Mouse (Mus musculus) monocyte, adult 2 months (primary cell): ENCODE results near the gene Cdh20.

Source experiments
- DNase-seq, 2 experiments: peaks; one replicate each; pipeline ENCODE4 v3.0.0; 2022; ENCODE audit warnings: low spot score in 2 of 2, low read depth in 1 of 2

The Cdh20 gene

GRCm38 (mm10) chr1:104768371-104769249 is at the start of gene Cdh20:
Gene Cdh20, plus strand, starts transcription at chr1:104768529.
- no peak for DNase-seq

- DNase-seq: no peak
These were observed 21.5 kb upstream of the Cdh20 start for GRCm38 (mm10) chr1:104746816-104747215.

- no peak for DNase-seq
These were observed 20.9 kb upstream of the Cdh20 start for GRCm38 (mm10) chr1:104747438-104747837.

GRCm38 (mm10) chr1:104754483-104754882 is 13.8 kb upstream of the Cdh20 start:
- DNase-seq: no peak

- no peak for DNase-seq
These were observed 12.4 kb upstream of the Cdh20 start for GRCm38 (mm10) chr1:104755896-104756295.

- no peak for DNase-seq
These were observed 900 bp downstream of the Cdh20 start for GRCm38 (mm10) chr1:104769250-104769607.

- no peak for DNase-seq
These were observed 3.6 kb downstream of the Cdh20 start for GRCm38 (mm10) chr1:104771937-104772336.

- no peak for DNase-seq
These were observed 4.9 kb downstream of the Cdh20 start for GRCm38 (mm10) chr1:104773207-104773606.

GRCm38 (mm10) chr1:104793488-104793887 is 25.2 kb downstream of the Cdh20 start:
- DNase-seq: no peak

GRCm38 (mm10) chr1:104796146-104796545 is 27.8 kb downstream of the Cdh20 start:
- DNase-seq: no peak

- DNase-seq: no peak
These were observed 28.8 kb downstream of the Cdh20 start for GRCm38 (mm10) chr1:104797139-104797538.

GRCm38 (mm10) chr1:104804746-104805145 is 36.4 kb downstream of the Cdh20 start:
- no peak for DNase-seq

- DNase-seq: no peak
These were observed 38.9 kb downstream of the Cdh20 start for GRCm38 (mm10) chr1:104807214-104807613.

GRCm38 (mm10) chr1:104817510-104817909 is 49.2 kb downstream of the Cdh20 start:
- no peak for DNase-seq

- DNase-seq: no peak
These were observed 59.8 kb downstream of the Cdh20 start for GRCm38 (mm10) chr1:104828106-104828505.

GRCm38 (mm10) chr1:104838206-104838915 is 70.0 kb downstream of the Cdh20 start:
- no peak for DNase-seq

- no peak for DNase-seq
These were observed 70.7 kb downstream of the Cdh20 start for GRCm38 (mm10) chr1:104839051-104839450.

- DNase-seq: no peak
These were observed 80.1 kb downstream of the Cdh20 start for GRCm38 (mm10) chr1:104848256-104848919.

GRCm38 (mm10) chr1:104848920-104849272 is 80.6 kb downstream of the Cdh20 start:
- DNase-seq: no peak

GRCm38 (mm10) chr1:104877384-104877783 is 109.1 kb downstream of the Cdh20 start:
- DNase-seq: no peak

GRCm38 (mm10) chr1:104901815-104902214 is 133.5 kb downstream of the Cdh20 start:
- no peak for DNase-seq

GRCm38 (mm10) chr1:104903409-104903808 is 135.1 kb downstream of the Cdh20 start:
- DNase-seq: no peak
